Mouse (Mus musculus) adrenal gland (tissue): ENCODE measurements around the gene Rars2.

Source experiments
- intact Hi-C: fragments of 180-260 bp; cut with DNase I; formaldehyde crosslinking; loops from one replicate; pipeline ENCODE4 v1.15.1; 2025

Rars2 gene

DNA sequence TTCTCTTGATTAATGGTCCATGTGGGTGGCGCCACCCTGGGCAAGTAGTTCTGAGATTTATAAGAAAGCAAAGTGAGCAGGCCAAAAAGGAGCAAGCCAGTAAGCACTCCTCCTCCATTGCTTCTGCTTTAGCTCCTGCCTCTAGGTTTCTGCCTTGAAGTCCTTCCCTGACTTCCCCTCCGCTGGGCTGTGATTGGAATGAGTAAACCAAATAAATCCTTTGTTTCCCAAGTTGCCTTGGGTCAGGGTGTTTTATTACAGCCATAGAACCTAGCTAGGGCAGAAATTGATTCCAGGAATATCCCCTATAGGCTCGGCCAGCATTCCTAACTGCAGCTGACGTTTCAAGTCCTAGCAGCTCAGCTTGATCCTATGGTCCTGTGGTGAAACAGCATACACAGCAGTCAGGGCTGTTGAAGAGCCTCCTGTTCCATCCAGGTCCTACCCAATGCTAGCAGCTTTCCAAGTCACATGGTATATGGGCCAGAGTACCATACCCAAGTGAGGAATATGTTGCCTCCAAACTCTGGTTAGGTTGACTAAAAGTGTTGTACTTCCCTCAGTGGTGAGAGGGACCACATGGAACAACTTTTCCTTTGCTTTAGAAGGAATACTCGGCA lies 25.1 kb downstream of the Rars2 start:
- intact Hi-C loops, result no loop called here

GRCm38 (mm10) chr4:34640731-34641130 lies 26.0 kb downstream of the Rars2 start:
- intact Hi-C loops, result no loop called here

DNA sequence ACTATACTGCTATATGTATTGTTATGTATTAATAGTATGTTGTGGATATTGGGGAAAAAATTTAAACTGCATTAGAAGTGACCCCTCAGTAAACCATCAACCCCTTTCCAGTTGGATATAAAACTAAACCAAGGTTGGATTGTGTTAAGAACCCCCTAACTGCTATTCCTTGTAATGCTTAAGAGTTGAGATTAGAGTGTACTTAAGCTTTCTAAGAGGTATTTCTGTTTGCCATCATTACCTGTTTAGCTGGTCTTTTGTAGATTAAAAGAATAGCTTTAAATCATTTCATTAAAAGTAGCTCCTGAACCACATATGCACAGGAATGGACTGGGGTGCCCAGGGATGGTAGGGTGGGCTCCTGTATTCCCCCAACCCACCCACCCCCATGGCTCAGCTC lies 30.0 kb downstream of the Rars2 start:
- intact Hi-C loops, result no loop called here

DNA sequence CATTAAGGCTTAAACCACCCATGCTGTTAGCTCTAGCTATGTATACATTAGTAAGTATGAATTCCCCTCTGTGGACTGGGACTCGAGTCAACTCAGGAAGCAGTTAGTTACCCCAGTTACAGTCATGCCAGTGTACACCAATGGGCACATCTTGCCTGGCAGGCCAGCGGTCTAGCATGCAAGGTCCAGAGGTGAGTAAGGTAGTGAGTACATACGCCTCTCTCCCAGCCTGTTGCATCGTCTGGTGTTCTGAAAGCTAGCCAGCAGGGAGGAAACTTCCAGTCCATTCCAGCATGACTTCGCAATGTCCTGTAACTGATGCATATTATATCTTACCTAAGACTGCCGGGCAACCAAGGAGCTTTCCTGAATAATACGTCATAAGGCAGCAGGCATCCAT lies 38.4 kb downstream of the Rars2 start:
- intact Hi-C loops, result no loop called here

DNA sequence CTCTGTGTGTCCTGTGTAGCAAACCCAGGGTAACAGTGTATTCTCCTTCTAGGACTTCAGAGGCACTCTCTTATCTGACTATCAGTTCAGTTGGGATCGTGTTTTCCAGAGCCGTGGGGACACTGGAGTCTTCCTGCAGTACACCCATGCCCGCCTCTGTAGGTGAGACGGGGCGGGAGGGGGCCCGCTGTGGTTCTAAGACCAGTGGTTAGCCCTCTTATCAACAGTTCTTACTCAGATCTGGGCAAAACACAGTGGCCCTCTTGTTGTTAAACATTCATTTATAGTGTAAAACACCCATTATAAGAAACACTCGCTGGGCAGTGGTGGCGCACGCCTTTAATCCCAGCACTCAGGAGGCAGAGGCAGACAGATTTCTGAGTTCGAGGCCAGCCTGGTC lies 41.3 kb downstream of the Rars2 start:
- intact Hi-C loops, result no loop called here

DNA sequence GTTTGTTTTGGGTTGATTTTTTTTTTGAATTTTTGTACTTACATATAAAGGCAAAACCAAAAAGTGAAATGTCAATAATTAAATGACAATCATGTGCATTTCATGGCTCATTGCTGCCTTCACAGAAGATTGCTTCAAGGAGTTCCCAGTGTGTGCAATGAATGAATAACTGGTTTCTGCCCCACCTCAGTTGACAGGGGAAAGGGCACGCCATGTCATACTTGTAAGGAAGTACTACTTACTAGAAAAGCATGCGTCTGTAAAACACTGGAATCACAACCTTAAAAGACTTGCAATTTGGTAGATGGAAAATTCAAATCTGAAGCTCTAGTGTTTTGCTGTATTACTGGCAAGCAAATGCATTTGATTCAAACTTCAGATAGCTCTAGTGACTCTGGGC lies 44.3 kb downstream of the Rars2 start:
- intact Hi-C loops, result no loop called here

GRCm38 (mm10) chr4:34661514-34661913 lies 46.8 kb downstream of the Rars2 start:
- intact Hi-C loops, result no loop called here

DNA sequence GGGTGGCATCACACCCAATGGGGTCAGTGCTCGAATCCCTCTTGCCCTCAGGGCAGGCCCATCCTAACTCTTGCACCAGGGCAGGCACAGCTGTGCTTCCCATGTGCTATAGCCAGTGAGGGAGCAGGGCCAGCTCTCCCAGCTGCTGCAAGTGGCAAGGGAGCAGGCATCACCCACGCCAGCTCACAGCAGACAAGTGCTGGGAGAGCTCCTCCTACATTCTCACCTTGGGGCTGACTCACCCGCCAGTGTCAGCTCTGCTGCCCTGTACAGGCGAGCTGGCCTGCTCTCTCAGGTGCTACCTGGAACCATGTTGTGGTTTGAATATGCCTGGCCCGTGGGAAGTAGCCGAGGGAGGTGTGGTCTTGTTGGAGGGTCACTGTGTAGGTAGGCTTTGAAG lies 47.2 kb downstream of the Rars2 start:
- intact Hi-C loops, result no loop called here

- intact Hi-C loops, result no loop called here
These were observed 53.2 kb downstream of the Rars2 start for GRCm38 (mm10) chr4:34667923-34668322.

DNA sequence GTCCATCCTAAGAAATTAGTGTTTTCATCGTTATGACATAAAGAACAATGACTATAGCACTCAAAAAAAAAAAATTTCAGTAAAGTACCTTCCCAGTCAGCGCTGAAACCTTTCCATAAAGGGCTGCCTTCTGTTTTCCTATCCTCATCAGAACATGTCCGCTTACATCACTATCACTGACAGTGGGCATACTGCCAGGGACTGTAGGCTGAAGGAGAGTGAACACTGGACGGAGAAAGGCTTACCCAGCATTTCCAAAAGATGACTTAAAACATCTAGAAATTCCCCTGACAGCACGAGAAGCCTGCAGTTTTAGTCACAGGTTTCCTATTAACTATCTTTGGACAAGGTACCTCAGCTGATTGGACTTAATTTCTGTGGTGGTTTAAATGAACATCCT lies 59.0 kb downstream of the Rars2 start:
- intact Hi-C loops, result no loop called here

DNA sequence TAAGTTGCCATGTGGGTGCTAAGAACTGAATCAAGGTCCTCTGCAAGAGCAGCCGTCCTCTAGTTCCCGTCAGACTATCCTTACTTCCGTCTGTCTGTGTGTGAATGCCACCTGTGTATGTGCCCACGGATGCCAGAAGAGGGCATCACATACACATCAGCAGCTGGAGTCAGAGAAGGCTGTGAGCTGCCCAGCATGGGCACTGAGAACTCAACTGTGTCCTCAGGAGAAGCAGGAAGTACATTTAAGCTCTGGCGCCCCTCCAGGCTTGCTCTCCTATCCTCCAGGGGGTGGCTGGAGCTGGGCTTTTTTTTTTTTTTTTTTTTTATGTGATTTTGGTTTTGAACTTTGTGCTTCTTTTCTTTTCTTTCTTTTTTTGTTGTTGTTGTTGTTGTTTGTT lies 65.8 kb downstream of the Rars2 start:
- intact Hi-C loops, result no loop called here

- intact Hi-C loops, result loop anchor here (5.0 kb wide), 1 partner anchor 90 kb away; the partner anchor contains the start of gene Smim8
These were observed 72.3 kb downstream of the Rars2 start, which contains the start of gene Slc35a1 for GRCm38 (mm10) chr4:34686874-34687567. Gene Slc35a1 (minus strand): TSS chr4:34687438.

DNA sequence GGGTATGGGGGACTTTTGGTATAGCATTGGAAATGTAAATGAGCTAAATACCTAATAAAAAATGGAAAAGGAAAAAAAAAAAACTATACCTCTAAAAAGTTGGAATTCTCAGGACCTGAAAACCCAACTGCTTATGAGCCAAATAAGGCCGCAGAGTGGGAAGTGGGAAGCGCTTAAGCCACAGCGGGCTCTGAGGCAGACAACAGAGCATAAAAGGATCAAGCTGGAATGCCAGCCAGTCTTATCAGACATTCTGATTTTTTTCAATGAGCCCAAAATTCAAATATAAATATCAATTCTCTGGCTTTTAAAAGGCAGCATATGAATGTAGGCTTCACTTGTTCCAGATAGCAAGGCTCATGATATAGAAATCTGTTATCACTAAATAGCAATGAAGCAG lies 73.3 kb downstream of the Rars2 start:
- intact Hi-C loops, result loop anchor here (5.0 kb wide), 1 partner anchor 89 kb away; the partner anchor contains the start of gene Smim8

DNA sequence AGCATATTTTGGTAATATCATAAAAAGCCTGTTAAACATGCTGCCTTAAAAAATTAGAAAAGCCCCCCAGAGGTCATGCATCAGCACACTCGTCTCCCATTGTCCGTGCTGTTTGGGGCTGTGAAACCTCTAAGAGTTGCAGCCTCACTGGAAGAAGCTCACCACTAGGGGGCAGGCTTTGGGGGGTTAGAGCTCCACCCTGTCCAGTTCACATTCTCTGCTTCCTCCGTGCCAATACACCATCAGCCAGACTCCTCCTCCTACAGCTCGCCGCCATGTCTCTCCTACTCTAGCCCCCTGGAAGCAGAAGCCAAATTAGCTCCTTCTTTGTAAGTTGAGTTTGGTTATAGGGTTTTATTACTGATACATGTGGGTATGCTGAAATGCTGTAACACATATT lies 86.8 kb downstream of the Rars2 start:
- intact Hi-C loops, result loop anchor here (5.0 to 10.0 kb wide), 2 partner anchors 76 to 223 kb away; partner anchors contain the start of gene Smim8

- intact Hi-C loops, result loop anchor here (5.0 to 10.0 kb wide), 2 partner anchors 75 to 223 kb away; partner anchors contain the start of gene Smim8
These were observed 87.5 kb downstream of the Rars2 start for GRCm38 (mm10) chr4:34702231-34702630.

GRCm38 (mm10) chr4:34703029-34703428 lies 88.3 kb downstream of the Rars2 start:
- intact Hi-C loops, result loop anchor here (5.0 to 10.0 kb wide), 2 partner anchors 74 to 222 kb away; partner anchors contain the start of gene Smim8

DNA sequence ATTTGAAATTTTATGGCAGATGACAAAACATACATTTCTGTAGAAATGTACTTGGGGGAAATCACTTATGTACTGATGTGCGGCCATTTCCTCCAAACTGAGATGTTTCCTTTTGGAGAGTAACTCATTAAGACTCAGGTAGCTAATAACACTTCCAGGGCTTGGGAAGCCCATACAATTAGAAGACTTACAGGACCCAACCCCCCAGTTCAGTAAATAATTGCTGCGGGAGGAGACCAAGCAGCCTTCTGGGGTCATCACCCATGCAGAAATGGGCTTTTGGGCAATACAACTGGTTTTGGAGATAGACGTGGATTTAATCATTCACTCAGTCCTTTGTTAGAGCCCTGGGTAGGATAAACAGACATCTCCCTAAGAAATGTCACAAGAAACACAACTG lies 92.5 kb downstream of the Rars2 start:
- intact Hi-C loops, result loop anchor here (10.0 kb wide), 1 partner anchor 218 kb away; no protein-coding TSS in a partner anchor

GRCm38 (mm10) chr4:34708127-34708526 lies 93.4 kb downstream of the Rars2 start:
- intact Hi-C loops, result loop anchor here (10.0 kb wide), 1 partner anchor 217 kb away; no protein-coding TSS in a partner anchor
